Mouse (Mus musculus): ENCODE data around the gene Ap1m2.

The Ap1m2 gene

GRCm38 (mm10) chr9:21290589-21290988, 21.5 kb downstream of the Ap1m2 start:
- Histone ChIP-seq H3K27me3 (ENCODE audit: insufficient read depth, low read length) (no peaks in the 10 kb centered on the region), H3K36me3 (ENCODE audit: insufficient read depth, low read length) (peaks cover 23% of the 10 kb centered on the region), H3K9me3 (ENCODE audit: low read length) (no peaks in the 10 kb centered on the region), H3K4me1 (replicated peaks; ENCODE audit: low read depth, low read length) (peaks cover 48% of the 10 kb centered on the region), H3K4me3 (replicated peaks; ENCODE audit: low read length) (peak overlapping the region; percentile 90)
- TF ChIP-seq NANOG (IDR thresholded peaks at IDR 0.05; ENCODE audit: borderline replicate concordance, low read length) (no peak), POU5F1 (IDR thresholded peaks at IDR 0.05; ENCODE audit: borderline replicate concordance, low read length) (no peak), CTCF (conservative IDR thresholded peaks at IDR 0.05; ENCODE audit: low read length) (no peak)

- Histone ChIP-seq H3K4me3 (replicated peaks; ENCODE audit: low read length) (no peak overlapping the region), H3K27me3 (ENCODE audit: insufficient read depth, low read length) (no peaks in the 10 kb centered on the region), H3K4me1 (replicated peaks; ENCODE audit: low read depth, low read length) (peaks cover 61% of the 10 kb centered on the region), H3K36me3 (ENCODE audit: insufficient read depth, low read length) (peaks cover 35% of the 10 kb centered on the region), H3K9me3 (ENCODE audit: low read length) (no peaks in the 10 kb centered on the region)
- no peak for TF ChIP-seq CTCF (conservative IDR thresholded peaks at IDR 0.05; ENCODE audit: low read length)
Observed at GRCm38 (mm10) chr9:21289337-21289671, 22.8 kb downstream of the Ap1m2 start.

DNA sequence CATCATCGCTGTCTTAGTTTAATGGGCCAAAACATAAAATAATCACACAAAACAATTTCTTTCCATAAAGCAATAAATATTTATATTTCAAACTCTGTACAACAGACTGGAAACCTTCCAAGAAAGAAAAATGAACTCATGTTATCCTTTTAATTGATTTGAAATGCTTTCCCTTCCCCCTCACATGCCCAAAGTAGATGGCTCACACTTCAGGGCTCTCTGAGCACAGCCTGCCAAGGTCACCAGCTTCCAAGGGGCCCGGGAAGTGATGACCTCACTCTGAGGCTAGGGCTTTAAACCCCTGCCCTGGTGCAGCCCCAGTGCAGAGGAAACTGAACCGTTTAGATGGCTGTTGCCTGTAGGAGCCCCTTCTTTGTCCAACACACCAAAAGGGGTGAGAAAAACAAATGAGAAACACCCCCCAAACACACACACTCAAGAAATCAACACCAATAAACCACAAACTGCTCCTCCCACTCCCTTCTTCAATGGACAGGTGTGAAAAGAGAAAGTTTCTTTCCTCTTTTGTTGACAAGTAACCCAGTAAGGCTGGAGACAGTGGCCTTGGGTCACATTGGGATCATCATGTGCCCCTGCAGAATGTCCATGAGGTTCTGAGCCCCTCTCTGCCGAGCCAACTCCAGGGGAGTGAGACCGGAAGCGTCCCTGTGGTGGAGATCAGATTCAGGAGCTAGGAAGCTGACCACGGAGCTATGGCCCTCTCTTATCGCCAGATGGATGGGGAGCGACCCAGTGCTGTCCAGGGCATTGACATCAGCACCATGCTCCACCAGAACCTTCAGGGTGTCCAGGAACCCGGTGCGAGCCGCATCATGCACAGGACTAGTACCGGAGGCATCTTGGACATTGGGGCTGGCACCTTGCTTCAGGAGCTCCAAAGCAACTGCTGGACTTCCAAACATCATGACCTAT, 23.5 kb downstream of the Ap1m2 start:
- peaks cover 64% of the 10 kb centered on the region for H3K4me1 ChIP-seq (replicated peaks; ENCODE audit: low read depth, low read length)
- H3K9me3 ChIP-seq (ENCODE audit: low read length) = no peaks in the 10 kb centered on the region
- no peaks in the 10 kb centered on the region for H3K27me3 ChIP-seq (ENCODE audit: insufficient read depth, low read length)
- TF ChIP-seq POU5F1 (IDR thresholded peaks at IDR 0.05; ENCODE audit: borderline replicate concordance, low read length) = no peak
- no peak for TF ChIP-seq CTCF (conservative IDR thresholded peaks at IDR 0.05; ENCODE audit: low read length)
- no peak for TF ChIP-seq NANOG (IDR thresholded peaks at IDR 0.05; ENCODE audit: borderline replicate concordance, low read length)
- H3K36me3 ChIP-seq (ENCODE audit: insufficient read depth, low read length) = peaks cover 42% of the 10 kb centered on the region
- H3K4me3 ChIP-seq (replicated peaks; ENCODE audit: low read length) = peak overlapping the region; percentile 98

- TF ChIP-seq NANOG (IDR thresholded peaks at IDR 0.05; ENCODE audit: borderline replicate concordance, low read length) (no peak), CTCF (conservative IDR thresholded peaks at IDR 0.05; ENCODE audit: low read length) (no peak), POU5F1 (IDR thresholded peaks at IDR 0.05; ENCODE audit: borderline replicate concordance, low read length) (no peak)
- H3K9me3 ChIP-seq (ENCODE audit: low read length) = no peaks in the 10 kb centered on the region
- H3K4me3 ChIP-seq (replicated peaks; ENCODE audit: low read length) = peak within 1 kb of the TSS; percentile 98
- peaks cover 51% of the 10 kb centered on the region for H3K36me3 ChIP-seq (ENCODE audit: insufficient read depth, low read length)
- no peaks in the 10 kb centered on the region for H3K27me3 ChIP-seq (ENCODE audit: insufficient read depth, low read length)
- peaks cover 64% of the 10 kb centered on the region for H3K4me1 ChIP-seq (replicated peaks; ENCODE audit: low read depth, low read length)
Observed at GRCm38 (mm10) chr9:21287571-21288402, 24.4 kb downstream of the Ap1m2 start, which contains the start of gene Kri1. Gene Kri1 (minus strand): TSS chr9:21287969.

- Histone ChIP-seq H3K27me3 (ENCODE audit: insufficient read depth, low read length) (no peaks in the 10 kb centered on the region), H3K9me3 (ENCODE audit: low read length) (no peaks in the 10 kb centered on the region), H3K36me3 (ENCODE audit: insufficient read depth, low read length) (peaks cover 61% of the 10 kb centered on the region), H3K4me3 (replicated peaks; ENCODE audit: low read length) (peak overlapping the region; percentile 98), H3K4me1 (replicated peaks; ENCODE audit: low read depth, low read length) (peaks cover 63% of the 10 kb centered on the region)
- TF ChIP-seq NANOG (IDR thresholded peaks at IDR 0.05; ENCODE audit: borderline replicate concordance, low read length) (no peak), CTCF (conservative IDR thresholded peaks at IDR 0.05; ENCODE audit: low read length) (no peak)
Observed at GRCm38 (mm10) chr9:21286753-21287152, 25.4 kb downstream of the Ap1m2 start.

DNA sequence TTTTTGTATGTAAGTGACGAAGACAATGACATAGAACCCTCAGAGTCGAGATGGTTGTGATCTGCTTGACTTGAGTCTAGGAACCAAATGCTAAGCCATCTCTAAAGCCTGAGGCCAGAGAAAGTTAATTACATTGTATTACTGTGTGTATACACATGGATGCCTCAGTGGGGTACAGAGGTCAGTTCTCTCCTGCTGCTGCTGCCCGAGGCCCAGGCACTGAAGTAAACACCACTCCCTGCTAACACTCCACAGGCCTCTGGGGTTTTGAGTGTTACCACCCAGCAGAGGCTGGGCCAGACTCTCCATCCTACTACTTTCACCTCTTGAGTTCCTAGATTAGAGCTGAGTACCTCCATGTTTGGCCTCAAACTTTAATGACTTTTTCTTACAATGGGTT, 28.1 kb downstream of the Ap1m2 start:
- Histone ChIP-seq H3K36me3 (ENCODE audit: insufficient read depth, low read length) (peaks cover 84% of the 10 kb centered on the region), H3K4me1 (replicated peaks; ENCODE audit: low read depth, low read length) (peaks cover 62% of the 10 kb centered on the region), H3K9me3 (ENCODE audit: low read length) (no peaks in the 10 kb centered on the region), H3K4me3 (replicated peaks; ENCODE audit: low read length) (no peak overlapping the region), H3K27me3 (ENCODE audit: insufficient read depth, low read length) (no peaks in the 10 kb centered on the region)
- TF ChIP-seq POU5F1 (IDR thresholded peaks at IDR 0.05; ENCODE audit: borderline replicate concordance, low read length) (no peak), NANOG (IDR thresholded peaks at IDR 0.05; ENCODE audit: borderline replicate concordance, low read length) (no peak), CTCF (conservative IDR thresholded peaks at IDR 0.05; ENCODE audit: low read length) (no peak)

- peaks cover 84% of the 10 kb centered on the region for H3K36me3 ChIP-seq (ENCODE audit: insufficient read depth, low read length)
- no peaks in the 10 kb centered on the region for H3K9me3 ChIP-seq (ENCODE audit: low read length)
- H3K27me3 ChIP-seq (ENCODE audit: insufficient read depth, low read length) = no peaks in the 10 kb centered on the region
- TF ChIP-seq CTCF (conservative IDR thresholded peaks at IDR 0.05; ENCODE audit: low read length) (peak; percentile 35), POU5F1 (IDR thresholded peaks at IDR 0.05; ENCODE audit: borderline replicate concordance, low read length) (no peak), NANOG (IDR thresholded peaks at IDR 0.05; ENCODE audit: borderline replicate concordance, low read length) (no peak)
- H3K4me1 ChIP-seq (replicated peaks; ENCODE audit: low read depth, low read length) = peaks cover 62% of the 10 kb centered on the region
- H3K4me3 ChIP-seq (replicated peaks; ENCODE audit: low read length) = no peak overlapping the region
Observed at GRCm38 (mm10) chr9:21283591-21283990, 28.5 kb downstream of the Ap1m2 start.

GRCm38 (mm10) chr9:21277776-21278175, 34.4 kb downstream of the Ap1m2 start:
- Histone ChIP-seq H3K9me3 (ENCODE audit: low read length) (peaks cover 6% of the 10 kb centered on the region; the same call in 1 of the 2 replicates), H3K4me1 (replicated peaks; ENCODE audit: low read depth, low read length) (peaks cover 58% of the 10 kb centered on the region), H3K27me3 (ENCODE audit: insufficient read depth, low read length) (no peaks in the 10 kb centered on the region), H3K4me3 (replicated peaks; ENCODE audit: low read length) (no peak overlapping the region), H3K36me3 (ENCODE audit: insufficient read depth, low read length) (peaks cover 99% of the 10 kb centered on the region)
- no peak for TF ChIP-seq POU5F1 (IDR thresholded peaks at IDR 0.05; ENCODE audit: borderline replicate concordance, low read length)
- no peak for TF ChIP-seq NANOG (IDR thresholded peaks at IDR 0.05; ENCODE audit: borderline replicate concordance, low read length)
- no peak for TF ChIP-seq CTCF (conservative IDR thresholded peaks at IDR 0.05; ENCODE audit: low read length)

Measured in E14TG2a.4 (cell line).